Mouse (Mus musculus) neural tube, embryonic 12.5 days (tissue): ENCODE results near the gene Sorcs2. TPM values are rescaled to one million over a fixed set of nuclear protein-coding genes. Genes with fewer than 3 reads are reported as not detected.
A peak's percentile ranks its signal among the peaks of the same experiment; 100 is the strongest.

Experiments
- ATAC-seq: fragments of 200-750 bp; cut with Nextera tagmentation; 2 replicates; pipeline ENCODE4 v1.8.0; 2017; ENCODE audit warnings: low read depth, mild to moderate bottlenecking, moderate TSS enrichment, moderate library complexity; ENCODE audit not compliant: low FRiP score
- H3K27ac ChIP-seq: fragments of 300-500 bp; sonication (generic); 2 replicates; pipeline ENCODE4 v1.5.1; 2016
- H3K27me3 ChIP-seq: fragments of 300-500 bp; sonication (generic); replicated peaks from 2 replicates; pipeline ENCODE4 v1.6.1; 2016; ENCODE audit warnings: mild to moderate bottlenecking
- H3K36me3 ChIP-seq: fragments of 300-500 bp; sonication (generic); 2 replicates; pipeline ENCODE4 v1.6.1; 2016; ENCODE audit warnings: mild to moderate bottlenecking
- H3K4me1 ChIP-seq: fragments of 300-500 bp; sonication (generic); 2 replicates; pipeline ENCODE4 v1.6.1; 2016
- H3K4me2 ChIP-seq: fragments of 300-500 bp; sonication (generic); replicated peaks from 2 replicates; pipeline ENCODE4 v1.6.1; 2016; ENCODE audit warnings: mild to moderate bottlenecking
- H3K4me3 ChIP-seq: fragments of 300-500 bp; sonication (generic); 2 replicates; pipeline ENCODE4 v1.5.1; 2016
- H3K9ac ChIP-seq: fragments of 300-500 bp; sonication (generic); 2 replicates; pipeline ENCODE4 v1.6.1; 2016; ENCODE audit warnings: mild to moderate bottlenecking
- H3K9me3 ChIP-seq: fragments of 300-500 bp; sonication (generic); 2 replicates; pipeline ENCODE4 v1.6.1; 2016; ENCODE audit warnings: mild to moderate bottlenecking
- WGBS: fragments of 180-500 bp; shearing (Covaris S2); methylation state at CpG from one replicate; pipeline ENCODE4 v1.1.7; 2016; 5-methylcytosine and 5-hydroxymethylcytosine counted together
- polyA plus RNA-seq: library from polyadenylated mRNA; unstranded; fragments of >200 nt; fragmentation: Nextera tagmentation; extraction: Ambion mirVana; gene quantifications from 2 replicates; pipeline ENCODE4 v1.2.1, GENCODE M21; 2016

Gene Sorcs2
- polyA plus RNA-seq, 1 experiment from 2014 or later, result 11.0 TPM

GRCm38 (mm10) chr5:36139766-36140165, 258.2 kb downstream of the Sorcs2 start:
- Histone ChIP-seq H3K4me2 (no peak overlapping the region), H3K9ac (no peak overlapping the region), H3K9me3 (no peaks in the 10 kb centered on the region), H3K27me3 (no peaks in the 10 kb centered on the region), H3K27ac (no peak overlapping the region), H3K4me3 (no peak overlapping the region), H3K36me3 (no peaks in the 10 kb centered on the region), H3K4me1 (peaks cover 5% of the 10 kb centered on the region)
- 85% methylated on average over 6 of the region's 6 CpGs for WGBS
- ATAC-seq, result no peak

GRCm38 (mm10) chr5:36135874-36136542, 261.9 kb downstream of the Sorcs2 start:
- H3K4me3 ChIP-seq, result no peak overlapping the region
- no peaks in the 10 kb centered on the region for H3K36me3 ChIP-seq
- H3K27ac ChIP-seq, result no peak overlapping the region
- H3K27me3 ChIP-seq, result no peaks in the 10 kb centered on the region
- no peaks in the 10 kb centered on the region for H3K4me1 ChIP-seq
- ATAC-seq, result no peak
- no peak overlapping the region for H3K9ac ChIP-seq
- WGBS, result 88% methylated on average over 3 of the region's 3 CpGs
- H3K4me2 ChIP-seq, result no peak overlapping the region
- no peaks in the 10 kb centered on the region for H3K9me3 ChIP-seq

GRCm38 (mm10) chr5:36134302-36134701, 263.6 kb downstream of the Sorcs2 start:
- no peak for ATAC-seq
- Histone ChIP-seq H3K27me3 (no peaks in the 10 kb centered on the region), H3K9me3 (no peaks in the 10 kb centered on the region), H3K9ac (no peak overlapping the region), H3K4me3 (no peak overlapping the region), H3K4me2 (no peak overlapping the region), H3K4me1 (peaks cover 13% of the 10 kb centered on the region), H3K27ac (no peak overlapping the region), H3K36me3 (no peaks in the 10 kb centered on the region)
- 84% methylated on average over 6 of the region's 6 CpGs for WGBS

GRCm38 (mm10) chr5:36133893-36134292, 264.0 kb downstream of the Sorcs2 start:
- no peak for ATAC-seq
- no peaks in the 10 kb centered on the region for H3K27me3 ChIP-seq
- WGBS, result 83% methylated on average over 2 of the region's 2 CpGs

GRCm38 (mm10) chr5:36130393-36131011, 267.4 kb downstream of the Sorcs2 start:
- Histone ChIP-seq H3K4me3 (no peak overlapping the region), H3K27me3 (no peaks in the 10 kb centered on the region), H3K36me3 (no peaks in the 10 kb centered on the region), H3K27ac (no peak overlapping the region), H3K9ac (no peak overlapping the region), H3K9me3 (no peaks in the 10 kb centered on the region), H3K4me2 (no peak overlapping the region), H3K4me1 (peaks cover 19% of the 10 kb centered on the region)
- 54% methylated on average over 8 of the region's 8 CpGs for WGBS
- ATAC-seq, result peak; percentile 73

More at GRCm38 (mm10) chr5:36133893-36134292, 264.0 kb downstream of the Sorcs2 start:
- H3K4me1 ChIP-seq, result peaks cover 13% of the 10 kb centered on the region
- H3K4me3 ChIP-seq, result no peak overlapping the region
- H3K4me2 ChIP-seq, result no peak overlapping the region
- H3K9ac ChIP-seq, result no peak overlapping the region
- no peak overlapping the region for H3K27ac ChIP-seq
- no peaks in the 10 kb centered on the region for H3K36me3 ChIP-seq
- H3K9me3 ChIP-seq, result no peaks in the 10 kb centered on the region

- Histone ChIP-seq H3K9ac (no peak overlapping the region), H3K4me2 (no peak overlapping the region), H3K36me3 (no peaks in the 10 kb centered on the region), H3K27ac (no peak overlapping the region), H3K4me1 (peaks cover 19% of the 10 kb centered on the region), H3K9me3 (no peaks in the 10 kb centered on the region), H3K4me3 (no peak overlapping the region), H3K27me3 (no peaks in the 10 kb centered on the region)
- 70% methylated on average over 2 of the region's 2 CpGs for WGBS
- no peak for ATAC-seq
Measured at GRCm38 (mm10) chr5:36129661-36130060, 268.3 kb downstream of the Sorcs2 start.

- H3K9me3 ChIP-seq, result no peaks in the 10 kb centered on the region
- no peak overlapping the region for H3K9ac ChIP-seq
- WGBS, result 59% methylated on average over 3 of the region's 3 CpGs
- no peak overlapping the region for H3K4me3 ChIP-seq
- ATAC-seq, result no peak
- no peaks in the 10 kb centered on the region for H3K36me3 ChIP-seq
- H3K4me1 ChIP-seq, result peaks cover 19% of the 10 kb centered on the region
- no peak overlapping the region for H3K27ac ChIP-seq
- no peak overlapping the region for H3K4me2 ChIP-seq
- H3K27me3 ChIP-seq, result no peaks in the 10 kb centered on the region
Measured at GRCm38 (mm10) chr5:36128513-36128912, 269.4 kb downstream of the Sorcs2 start.

GRCm38 (mm10) chr5:36124993-36125392, 272.9 kb downstream of the Sorcs2 start:
- H3K27ac ChIP-seq, result no peak overlapping the region
- WGBS, result 88% methylated on average over 6 of the region's 6 CpGs
- no peak overlapping the region for H3K4me2 ChIP-seq
- H3K4me3 ChIP-seq, result no peak overlapping the region
- peaks cover 22% of the 10 kb centered on the region for H3K4me1 ChIP-seq
- H3K9me3 ChIP-seq, result no peaks in the 10 kb centered on the region
- H3K9ac ChIP-seq, result no peak overlapping the region
- H3K27me3 ChIP-seq, result no peaks in the 10 kb centered on the region
- ATAC-seq, result no peak
- no peaks in the 10 kb centered on the region for H3K36me3 ChIP-seq

GRCm38 (mm10) chr5:36122987-36123386, 275.0 kb downstream of the Sorcs2 start:
- 70% methylated on average over 10 of the region's 10 CpGs for WGBS
- Histone ChIP-seq H3K36me3 (no peaks in the 10 kb centered on the region), H3K4me3 (no peak overlapping the region), H3K27me3 (no peaks in the 10 kb centered on the region), H3K27ac (no peak overlapping the region), H3K4me2 (no peak overlapping the region), H3K9ac (no peak overlapping the region), H3K9me3 (no peaks in the 10 kb centered on the region), H3K4me1 (peaks cover 22% of the 10 kb centered on the region)
- ATAC-seq, result no peak

- Histone ChIP-seq H3K27me3 (no peaks in the 10 kb centered on the region), H3K36me3 (no peaks in the 10 kb centered on the region), H3K4me3 (no peak overlapping the region), H3K9me3 (no peaks in the 10 kb centered on the region), H3K4me1 (peaks cover 42% of the 10 kb centered on the region), H3K27ac (no peak overlapping the region), H3K4me2 (no peak overlapping the region), H3K9ac (no peak overlapping the region)
- no peak for ATAC-seq
- 28% methylated on average over 3 of the region's 3 CpGs for WGBS
Measured at GRCm38 (mm10) chr5:36120931-36121341, 277.0 kb downstream of the Sorcs2 start.

- WGBS, result 36% methylated on average over 5 of the region's 5 CpGs
- ATAC-seq, result 0 out of 2 replicates have a peak, but pooled peaks have one; percentile 33
- Histone ChIP-seq H3K27ac (no peak overlapping the region), H3K4me2 (no peak overlapping the region), H3K9me3 (no peaks in the 10 kb centered on the region), H3K9ac (no peak overlapping the region), H3K4me3 (no peak overlapping the region), H3K27me3 (no peaks in the 10 kb centered on the region), H3K36me3 (no peaks in the 10 kb centered on the region), H3K4me1 (peaks cover 54% of the 10 kb centered on the region)
Measured at GRCm38 (mm10) chr5:36118061-36118460, 279.9 kb downstream of the Sorcs2 start.

- H3K4me1 ChIP-seq, result peaks cover 66% of the 10 kb centered on the region
- no peaks in the 10 kb centered on the region for H3K36me3 ChIP-seq
- no peaks in the 10 kb centered on the region for H3K27me3 ChIP-seq
- no peak overlapping the region for H3K4me2 ChIP-seq
- H3K4me3 ChIP-seq, result no peak overlapping the region
- H3K9ac ChIP-seq, result no peak overlapping the region
- H3K27ac ChIP-seq, result no peak overlapping the region
- H3K9me3 ChIP-seq, result no peaks in the 10 kb centered on the region
- no peak for ATAC-seq
- WGBS, result 34% methylated on average over 7 of the region's 7 CpGs
Measured at GRCm38 (mm10) chr5:36115519-36115918, 282.4 kb downstream of the Sorcs2 start.

- ATAC-seq, result no peak
- Histone ChIP-seq H3K36me3 (no peaks in the 10 kb centered on the region), H3K4me1 (peaks cover 60% of the 10 kb centered on the region), H3K9ac (no peak overlapping the region), H3K27me3 (no peaks in the 10 kb centered on the region), H3K4me3 (no peak overlapping the region), H3K27ac (no peak overlapping the region), H3K4me2 (no peak overlapping the region), H3K9me3 (no peaks in the 10 kb centered on the region)
- 83% methylated on average over 2 of the region's 2 CpGs for WGBS
Measured at GRCm38 (mm10) chr5:36113696-36114095, 284.2 kb downstream of the Sorcs2 start.
